Mouse (Mus musculus): Measurements from ENCODE around the gene Arl4c. TPM values are rescaled to one million over a fixed set of nuclear protein-coding genes. Genes with fewer than 3 reads are reported as not detected.

The Arl4c gene
- total RNA-seq, 2 experiments from 2014 or later = 52.3 to 52.5 TPM

- DNase-seq (ENCODE audit: low spot score in 2 of 2) = no peak
Observed at GRCm38 (mm10) chr1:88625190-88625589, 76.8 kb downstream of the Arl4c start.

DNA sequence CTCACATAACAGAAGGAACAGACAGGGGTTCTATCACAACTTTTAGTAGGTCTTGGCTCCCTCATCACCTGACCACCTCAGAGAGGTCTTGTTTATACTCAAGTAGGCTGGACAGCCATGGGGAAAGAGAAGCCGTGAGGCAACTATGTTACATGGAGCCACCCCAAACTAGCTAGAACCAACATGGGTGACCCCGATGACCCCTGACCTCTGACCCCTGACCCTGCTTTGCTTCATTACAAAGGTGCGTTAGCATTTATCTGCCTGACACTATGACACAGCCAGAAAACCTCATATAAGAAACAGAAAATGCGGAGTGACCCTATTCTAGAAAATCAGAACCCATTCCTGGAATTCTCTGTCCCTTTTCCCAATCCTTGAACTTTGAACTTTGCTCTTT is 77.6 kb downstream of the Arl4c start:
- DNase-seq (ENCODE audit: low spot score in 2 of 2) = peak in 1 of 2 experiments; percentile 22

DNA sequence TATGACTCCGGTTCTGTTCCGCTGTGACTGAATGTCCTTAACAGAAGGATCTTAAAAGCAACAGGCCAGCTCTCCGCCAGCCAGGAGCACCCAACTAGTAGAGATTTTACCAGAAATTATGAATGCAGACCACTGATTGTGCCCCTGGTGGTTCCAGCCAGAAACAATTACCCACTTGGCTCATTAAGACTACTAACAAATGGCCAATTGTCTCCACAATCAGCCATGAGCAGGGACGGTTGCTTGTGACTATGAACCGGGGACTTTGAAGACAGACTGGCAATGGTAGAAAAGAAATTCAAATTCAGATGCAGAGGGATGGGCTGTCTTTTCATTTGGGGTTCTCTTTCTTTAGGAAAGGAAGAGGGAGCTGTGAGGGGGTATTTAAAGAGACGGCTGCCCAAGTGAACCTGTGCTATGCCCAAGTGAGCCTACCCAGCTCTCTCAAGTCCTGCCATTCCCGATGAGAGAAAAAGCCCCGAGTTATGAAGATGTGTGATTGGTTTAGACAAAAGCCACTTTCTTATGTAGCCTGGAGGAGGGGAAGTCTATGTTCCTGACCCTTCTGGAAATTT is 78.4 kb downstream of the Arl4c start:
- peak; percentile 19 to 51 for DNase-seq (ENCODE audit: low spot score in 2 of 2)

Other genes with a start within 250 kb of the Arl4c start
- not detected for gene Glrp1, start 192.2 kb downstream of the Arl4c start, total RNA-seq (2021)

Measured in layer of hippocampus, postnatal 10 days (tissue).